Mouse (Mus musculus): ENCODE measurements around the gene Med27.

The Med27 gene

GRCm38 (mm10) chr2:29466396-29466795 is 119.8 kb downstream of the Med27 start:
- peak; percentile 50 for DNase-seq (ENCODE audit: low read depth, low spot score)

- peak; percentile 85 for DNase-seq (ENCODE audit: low read depth, low spot score)
These were observed 121.9 kb downstream of the Med27 start for GRCm38 (mm10) chr2:29468517-29468936.

GRCm38 (mm10) chr2:29472952-29473437 is 126.4 kb downstream of the Med27 start:
- DNase-seq (ENCODE audit: low read depth, low spot score) = no peak

- no peak for DNase-seq (ENCODE audit: low read depth, low spot score)
These were observed 127.3 kb downstream of the Med27 start for GRCm38 (mm10) chr2:29473907-29474306.

GRCm38 (mm10) chr2:29476702-29477101 is 130.1 kb downstream of the Med27 start:
- no peak for DNase-seq (ENCODE audit: low read depth, low spot score)

GRCm38 (mm10) chr2:29481856-29482255 is 135.2 kb downstream of the Med27 start:
- DNase-seq (ENCODE audit: low read depth, low spot score) = no peak

GRCm38 (mm10) chr2:29482979-29483718 is 136.5 kb downstream of the Med27 start:
- DNase-seq (ENCODE audit: low read depth, low spot score) = peak; percentile 72

- DNase-seq (ENCODE audit: low read depth, low spot score) = no peak
These were observed 138.9 kb downstream of the Med27 start for GRCm38 (mm10) chr2:29485519-29485918.

GRCm38 (mm10) chr2:29486491-29486890 is 139.9 kb downstream of the Med27 start:
- DNase-seq (ENCODE audit: low read depth, low spot score) = no peak

- DNase-seq (ENCODE audit: low read depth, low spot score) = no peak
These were observed 141.0 kb downstream of the Med27 start for GRCm38 (mm10) chr2:29487652-29488051.

- DNase-seq (ENCODE audit: low read depth, low spot score) = peak; percentile 81
These were observed 142.0 kb downstream of the Med27 start for GRCm38 (mm10) chr2:29488379-29489236.

- DNase-seq (ENCODE audit: low read depth, low spot score) = no peak
These were observed 145.0 kb downstream of the Med27 start for GRCm38 (mm10) chr2:29491656-29492055.

- peak; percentile 63 for DNase-seq (ENCODE audit: low read depth, low spot score)
These were observed 146.9 kb downstream of the Med27 start for GRCm38 (mm10) chr2:29493396-29494031.

- peak; percentile 70 for DNase-seq (ENCODE audit: low read depth, low spot score)
These were observed 148.7 kb downstream of the Med27 start for GRCm38 (mm10) chr2:29495271-29495670.

- DNase-seq (ENCODE audit: low read depth, low spot score) = no peak
These were observed 154.2 kb downstream of the Med27 start for GRCm38 (mm10) chr2:29500601-29501350.

GRCm38 (mm10) chr2:29501381-29501780 is 154.8 kb downstream of the Med27 start:
- DNase-seq (ENCODE audit: low read depth, low spot score) = no peak

GRCm38 (mm10) chr2:29504848-29505247 is 158.2 kb downstream of the Med27 start:
- no peak for DNase-seq (ENCODE audit: low read depth, low spot score)

- DNase-seq (ENCODE audit: low read depth, low spot score) = peak; percentile 62
These were observed 159.8 kb downstream of the Med27 start for GRCm38 (mm10) chr2:29506411-29506810.

GRCm38 (mm10) chr2:29513131-29513530 is 166.5 kb downstream of the Med27 start:
- no peak for DNase-seq (ENCODE audit: low read depth, low spot score)

GRCm38 (mm10) chr2:29514836-29515235 is 168.2 kb downstream of the Med27 start:
- DNase-seq (ENCODE audit: low read depth, low spot score) = no peak

- peak; percentile 89 for DNase-seq (ENCODE audit: low read depth, low spot score)
These were observed 169.3 kb downstream of the Med27 start for GRCm38 (mm10) chr2:29515831-29516447.

Data from brain, adult 2 months (tissue).